ENCODE assay signal across 16 mouse cellular contexts in the genomic region with DNA sequence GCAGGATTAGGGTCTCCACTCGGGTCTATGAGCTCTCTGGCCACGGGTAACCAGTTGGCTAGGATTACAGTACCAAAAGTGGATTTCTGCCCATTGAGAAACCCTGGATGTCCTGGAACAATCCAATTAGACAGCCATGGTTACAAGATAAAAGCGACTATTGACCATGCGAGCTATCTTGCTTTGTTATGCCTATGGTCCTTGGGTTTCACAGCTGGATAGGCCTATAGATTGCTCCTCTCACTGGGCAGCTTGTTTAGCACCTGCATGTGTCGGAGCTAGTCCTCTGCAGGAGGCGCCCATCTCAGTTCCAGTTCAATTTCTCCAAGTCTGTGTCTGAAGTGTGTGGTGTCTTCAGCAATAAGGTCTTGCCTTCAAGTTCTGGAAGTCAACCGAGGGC.
"Had no signal": no experiment of that assay in that cellular context is flagged by ENCODE, and none has a peak within 500 bp of the region (broad histone marks: within the 10 kb centered on the region; RNA-seq: fewer than 3 reads in every experiment).

No protein-coding gene starts in this region.

- H3K27me3 ChIP-seq: neural tube, embryonic 12.5 days; neural tube, embryonic 13.5 days; neural tube, embryonic 15.5 days; stomach, embryonic 15.5 days had no signal

- H3K4me2 ChIP-seq: neural tube, embryonic 12.5 days; neural tube, embryonic 13.5 days; neural tube, embryonic 15.5 days; stomach, embryonic 15.5 days had no signal

- H3K4me1 ChIP-seq: neural tube, embryonic 12.5 days; neural tube, embryonic 13.5 days; neural tube, embryonic 15.5 days; stomach, embryonic 15.5 days had no signal

- H3K9me3 ChIP-seq: neural tube, embryonic 12.5 days; neural tube, embryonic 13.5 days; neural tube, embryonic 15.5 days; stomach, embryonic 15.5 days had no signal

- H3K9ac ChIP-seq: neural tube, embryonic 12.5 days; neural tube, embryonic 13.5 days; neural tube, embryonic 15.5 days; stomach, embryonic 15.5 days had no signal

- H3K27ac ChIP-seq: neural tube, embryonic 12.5 days; neural tube, embryonic 13.5 days; neural tube, embryonic 15.5 days; stomach, embryonic 15.5 days; stomach, postnatal 0 days had no signal

- DNase-seq: retina, postnatal 1 day; right cerebral cortex, adult 18-20 months; right cerebral cortex, postnatal 14 days; right cerebral cortex, postnatal 25 days; right cerebral cortex, postnatal 4 days; spleen, adult 18-20 months; thymus, adult 18-20 months; thymus, adult 2 months; thymus, postnatal 25 days; thymus, postnatal 36 days; thymus, postnatal 4 days had no signal

- H3K36me3 ChIP-seq: neural tube, embryonic 12.5 days; neural tube, embryonic 13.5 days; neural tube, embryonic 15.5 days; stomach, embryonic 15.5 days had no signal

- H3K4me3 ChIP-seq: neural tube, embryonic 12.5 days; neural tube, embryonic 13.5 days; neural tube, embryonic 15.5 days; stomach, embryonic 15.5 days had no signal
